Mouse (Mus musculus): Measurements from ENCODE around the gene Neu2. TPM values are rescaled to one million over a fixed set of nuclear protein-coding genes. Genes with fewer than 3 reads are reported as not detected.
"Not testable (repeated sequence)": the region's sequence is repeated elsewhere in the genome, so short reads cannot be mapped to it uniquely, and the experiment has no call there.

The Neu2 gene
- polyA plus RNA-seq (2011; ENCODE audit: insufficient read depth, insufficient read length, low replicate concordance, missing spikeins) = not detected in 2 replicates

- 4% methylated on average over 56 of the region's 56 CpGs for whole genome bisulfite sequencing
- Histone ChIP-seq H3K4me1 (ENCODE audit: control insufficient read depth, insufficient read depth, low read length) (no peaks in the 10 kb centered on the region; the same call in 1 of the 2 replicates), H3K4me3 (replicated peaks; ENCODE audit: control insufficient read depth, low read depth, low read length) (no peak within 1 kb of the TSS), H3K27ac (ENCODE audit: control insufficient read depth, insufficient read depth, low read depth, low read length, poor library complexity) (no peak within 1 kb of the TSS; the same call in 1 of the 2 replicates)
- TF ChIP-seq CTCF (IDR thresholded peaks at IDR 0.05; ENCODE audit: control insufficient read depth, insufficient read depth, low read length) = no peak
- TF ChIP-seq POLR2A (IDR thresholded peaks at IDR 0.05; ENCODE audit: borderline replicate concordance, control insufficient read depth, low read depth, low read length) = no peak
Measured at GRCm38 (mm10) chr1:87509561-87510165, at the start of gene Neu2. TSS of gene Neu2 (plus strand) at chr1:87509889.

- WGBS = 70% methylated on average over 9 of the region's 9 CpGs
- Histone ChIP-seq H3K27ac (ENCODE audit: control insufficient read depth, insufficient read depth, low read depth, low read length, poor library complexity) (no peak overlapping the region), H3K4me3 (replicated peaks; ENCODE audit: control insufficient read depth, low read depth, low read length) (no peak overlapping the region), H3K4me1 (ENCODE audit: control insufficient read depth, insufficient read depth, low read length) (no peaks in the 10 kb centered on the region)
- no peak for TF ChIP-seq POLR2A (IDR thresholded peaks at IDR 0.05; ENCODE audit: borderline replicate concordance, control insufficient read depth, low read depth, low read length)
- no peak for TF ChIP-seq CTCF (IDR thresholded peaks at IDR 0.05; ENCODE audit: control insufficient read depth, insufficient read depth, low read length)
Measured at GRCm38 (mm10) chr1:87467469-87467868, 42.2 kb upstream of the Neu2 start.

GRCm38 (mm10) chr1:87468321-87468720 is 41.4 kb upstream of the Neu2 start:
- H3K4me3 ChIP-seq (replicated peaks; ENCODE audit: control insufficient read depth, low read depth, low read length) = no peak overlapping the region
- H3K27ac ChIP-seq (ENCODE audit: control insufficient read depth, insufficient read depth, low read depth, low read length, poor library complexity) = no peak overlapping the region
- no peaks in the 10 kb centered on the region for H3K4me1 ChIP-seq (ENCODE audit: control insufficient read depth, insufficient read depth, low read length)
- no peak for TF ChIP-seq CTCF (IDR thresholded peaks at IDR 0.05; ENCODE audit: control insufficient read depth, insufficient read depth, low read length)
- no peak for TF ChIP-seq POLR2A (IDR thresholded peaks at IDR 0.05; ENCODE audit: borderline replicate concordance, control insufficient read depth, low read depth, low read length)
- 46% methylated on average over 6 of the region's 6 CpGs for WGBS

- H3K4me3 ChIP-seq (replicated peaks; ENCODE audit: control insufficient read depth, low read depth, low read length); H3K27ac ChIP-seq (ENCODE audit: control insufficient read depth, insufficient read depth, low read depth, low read length, poor library complexity); H3K4me1 ChIP-seq (ENCODE audit: control insufficient read depth, insufficient read depth, low read length): not testable (repeated sequence)
- WGBS = 89% methylated on average over 9 of the region's 10 CpGs
Measured at GRCm38 (mm10) chr1:87469971-87470370, 39.7 kb upstream of the Neu2 start, which contains the start of gene Snorc. TSS of gene Snorc (plus strand) at chr1:87470271.

- WGBS = 78% methylated on average over 7 of the region's 7 CpGs
- Histone ChIP-seq H3K27ac (ENCODE audit: control insufficient read depth, insufficient read depth, low read depth, low read length, poor library complexity) (no peak overlapping the region), H3K4me3 (replicated peaks; ENCODE audit: control insufficient read depth, low read depth, low read length) (no peak overlapping the region), H3K4me1 (ENCODE audit: control insufficient read depth, insufficient read depth, low read length) (no peaks in the 10 kb centered on the region)
- TF ChIP-seq POLR2A (IDR thresholded peaks at IDR 0.05; ENCODE audit: borderline replicate concordance, control insufficient read depth, low read depth, low read length) = no peak
- TF ChIP-seq CTCF (IDR thresholded peaks at IDR 0.05; ENCODE audit: control insufficient read depth, insufficient read depth, low read length) = no peak
Measured at GRCm38 (mm10) chr1:87471914-87472313, 37.8 kb upstream of the Neu2 start.

- Histone ChIP-seq H3K4me1 (ENCODE audit: control insufficient read depth, insufficient read depth, low read length) (no peaks in the 10 kb centered on the region), H3K4me3 (replicated peaks; ENCODE audit: control insufficient read depth, low read depth, low read length) (no peak overlapping the region), H3K27ac (ENCODE audit: control insufficient read depth, insufficient read depth, low read depth, low read length, poor library complexity) (no peak overlapping the region)
- TF ChIP-seq POLR2A (IDR thresholded peaks at IDR 0.05; ENCODE audit: borderline replicate concordance, control insufficient read depth, low read depth, low read length) = no peak
- TF ChIP-seq CTCF (IDR thresholded peaks at IDR 0.05; ENCODE audit: control insufficient read depth, insufficient read depth, low read length) = no peak
- WGBS = 80% methylated on average over 7 of the region's 7 CpGs
Measured at GRCm38 (mm10) chr1:87472576-87472975, 37.1 kb upstream of the Neu2 start.

GRCm38 (mm10) chr1:87475076-87475895 is 34.4 kb upstream of the Neu2 start:
- TF ChIP-seq CTCF (IDR thresholded peaks at IDR 0.05; ENCODE audit: control insufficient read depth, insufficient read depth, low read length) (no peak), POLR2A (IDR thresholded peaks at IDR 0.05; ENCODE audit: borderline replicate concordance, control insufficient read depth, low read depth, low read length) (no peak)
- no peak overlapping the region for H3K4me3 ChIP-seq (replicated peaks; ENCODE audit: control insufficient read depth, low read depth, low read length)
- H3K4me1 ChIP-seq (ENCODE audit: control insufficient read depth, insufficient read depth, low read length) = no peaks in the 10 kb centered on the region
- 9% methylated on average over 42 of the region's 42 CpGs for WGBS
- H3K27ac ChIP-seq (ENCODE audit: control insufficient read depth, insufficient read depth, low read depth, low read length, poor library complexity) = no peak overlapping the region

- no peak overlapping the region for H3K4me3 ChIP-seq (replicated peaks; ENCODE audit: control insufficient read depth, low read depth, low read length)
- 79% methylated on average over 4 of the region's 4 CpGs for WGBS
Measured at GRCm38 (mm10) chr1:87482546-87482945, 27.1 kb upstream of the Neu2 start.

More at GRCm38 (mm10) chr1:87482546-87482945, 27.1 kb upstream of the Neu2 start:
- Histone ChIP-seq H3K27ac (ENCODE audit: control insufficient read depth, insufficient read depth, low read depth, low read length, poor library complexity) (no peak overlapping the region), H3K4me1 (ENCODE audit: control insufficient read depth, insufficient read depth, low read length) (no peaks in the 10 kb centered on the region)
- no peak for TF ChIP-seq CTCF (IDR thresholded peaks at IDR 0.05; ENCODE audit: control insufficient read depth, insufficient read depth, low read length)
- no peak for TF ChIP-seq POLR2A (IDR thresholded peaks at IDR 0.05; ENCODE audit: borderline replicate concordance, control insufficient read depth, low read depth, low read length)
